Comparison of ENCODE assay signal across 16 mouse cellular contexts in the genomic region with DNA sequence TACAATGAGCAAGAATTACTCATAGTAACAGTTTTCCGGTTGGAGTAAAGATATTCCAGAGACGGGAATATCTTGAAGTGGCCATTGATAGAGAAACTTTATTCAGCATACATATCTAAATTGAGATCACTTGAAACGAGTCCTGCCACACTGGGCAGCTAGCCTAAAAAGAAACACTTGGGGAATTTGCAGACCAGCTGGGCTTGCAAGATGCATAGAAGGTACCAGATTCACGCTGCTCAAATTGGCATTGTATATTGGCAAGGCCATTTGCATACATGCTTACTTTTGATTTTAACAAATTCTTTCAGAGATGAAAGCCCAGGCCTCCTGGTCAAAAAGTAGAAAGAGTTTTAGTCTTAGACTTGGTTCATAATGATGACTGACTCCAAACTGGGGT.
DNase-seq lines count a peak whose midpoint lies in the region; ATAC-seq and TF ChIP-seq lines count a peak whose summit lies in the region.
"Had no signal": no experiment of that assay in that cellular context is flagged by ENCODE, and none has a peak within 500 bp of the region (broad histone marks: within the 10 kb centered on the region; RNA-seq: fewer than 3 reads in every experiment).

No protein-coding gene starts in this region.

- no peak overlapping the region for H3K4me2 ChIP-seq in forebrain, embryonic 13.5 days
- H3K4me2 ChIP-seq: hindbrain, embryonic 15.5 days; liver, embryonic 11.5 days; lung, embryonic 14.5 days; midbrain, embryonic 15.5 days had no signal

- H3K4me1 ChIP-seq in forebrain, embryonic 13.5 days: peaks cover 18% of the 10 kb centered on the region
- H3K4me1 ChIP-seq in forebrain, embryonic 10.5 days: peaks cover 7% of the 10 kb centered on the region; the same call in 1 of the 2 replicates
- peaks cover 29% of the 10 kb centered on the region for H3K4me1 ChIP-seq in embryonic facial prominence, embryonic 10.5 days

- H3K27me3 ChIP-seq in forebrain, embryonic 13.5 days: no peaks in the 10 kb centered on the region
- no peaks in the 10 kb centered on the region for H3K27me3 ChIP-seq in forebrain, embryonic 10.5 days (ENCODE audit: poor library complexity, severe bottlenecking)
- no peaks in the 10 kb centered on the region for H3K27me3 ChIP-seq in embryonic facial prominence, embryonic 10.5 days (replicated peaks; ENCODE audit: low read depth, poor library complexity, severe bottlenecking)
- H3K27me3 ChIP-seq: hindbrain, embryonic 15.5 days; midbrain, embryonic 15.5 days had no signal

- no peak for DNase-seq in forebrain, embryonic 10.5 days (ENCODE audit: extremely low spot score, low spot score)
- DNase-seq in layer of hippocampus, adult 9-11 months: peak; percentile 56
- DNase-seq in layer of hippocampus, postnatal 25 days (ENCODE audit: extremely low spot score in 1 of 2, low spot score in 1 of 2): no peak
- peak; percentile 76 for DNase-seq in brain, embryonic 14.5 days (ENCODE audit: low read depth)
- DNase-seq in right cerebral cortex, postnatal 25 days: peak; percentile 45
- no peak for DNase-seq in embryonic facial prominence, embryonic 10.5 days (ENCODE audit: low spot score)
- DNase-seq: adrenal gland, postnatal 14 days; heart, postnatal 14 days; kidney, adult 18-20 months; kidney, postnatal 14 days; lung, embryonic 14.5 days; thymus, adult 18-20 months had no signal

- H3K9me3 ChIP-seq in forebrain, embryonic 13.5 days (replicated peaks): no peaks in the 10 kb centered on the region
- no peaks in the 10 kb centered on the region for H3K9me3 ChIP-seq in forebrain, embryonic 10.5 days
- H3K9me3 ChIP-seq in embryonic facial prominence, embryonic 10.5 days: no peaks in the 10 kb centered on the region
- H3K9me3 ChIP-seq: hindbrain, embryonic 15.5 days; midbrain, embryonic 15.5 days had no signal

- ATAC-seq in forebrain, embryonic 13.5 days: peak; percentile 57; the same call in 1 of the 2 replicates
- ATAC-seq: midbrain, embryonic 15.5 days had no signal

- TF ChIP-seq CTCF in brain, embryonic 14.5 days (IDR thresholded peaks at IDR 0.05; ENCODE audit: borderline replicate concordance, extremely low read depth, insufficient read depth, insufficient read length): no peak

- peaks cover 8% of the 10 kb centered on the region for H3K36me3 ChIP-seq in forebrain, embryonic 13.5 days (ENCODE audit: poor library complexity, severe bottlenecking)
- H3K36me3 ChIP-seq in forebrain, embryonic 10.5 days (replicated peaks): peaks cover 9% of the 10 kb centered on the region
- H3K36me3 ChIP-seq in embryonic facial prominence, embryonic 10.5 days (replicated peaks): peaks cover 41% of the 10 kb centered on the region
- H3K36me3 ChIP-seq: midbrain, embryonic 15.5 days had no signal

- no peak for TF ChIP-seq POLR2A in brain, embryonic 14.5 days (IDR thresholded peaks at IDR 0.05; ENCODE audit: borderline replicate concordance, extremely low read depth, insufficient read depth, insufficient read length, poor library complexity, severe bottlenecking)

- no peak overlapping the region for H3K4me3 ChIP-seq in forebrain, embryonic 13.5 days
- H3K4me3 ChIP-seq in forebrain, embryonic 10.5 days: no peak overlapping the region
- no peak overlapping the region for H3K4me3 ChIP-seq in embryonic facial prominence, embryonic 10.5 days
- H3K4me3 ChIP-seq: hindbrain, embryonic 15.5 days; midbrain, embryonic 15.5 days had no signal

- no peak overlapping the region for H3K27ac ChIP-seq in forebrain, embryonic 13.5 days
- no peak overlapping the region for H3K27ac ChIP-seq in forebrain, embryonic 10.5 days
- no peak overlapping the region for H3K27ac ChIP-seq in embryonic facial prominence, embryonic 10.5 days (replicated peaks)
- H3K27ac ChIP-seq: hindbrain, embryonic 15.5 days; midbrain, embryonic 15.5 days had no signal

- 69% methylated on average over 4 of the region's 4 CpGs for WGBS in forebrain, embryonic 13.5 days
- WGBS in forebrain, embryonic 10.5 days: 88% methylated on average over 4 of the region's 4 CpGs
- 92% methylated on average over 4 of the region's 4 CpGs for WGBS in embryonic facial prominence, embryonic 10.5 days

- no peak overlapping the region for H3K9ac ChIP-seq in forebrain, embryonic 13.5 days
- H3K9ac ChIP-seq: hindbrain, embryonic 15.5 days; lung, embryonic 14.5 days; midbrain, embryonic 15.5 days had no signal

Comparison
In these comparisons a context has a peak if more than half of its experiments do, and no peak if none do; other contexts are left out.
1. DNase-seq: peak in layer of hippocampus, adult 9-11 months (single experiment), brain, embryonic 14.5 days (single experiment) and right cerebral cortex, postnatal 25 days (single experiment); none in forebrain, embryonic 10.5 days (single experiment), layer of hippocampus, postnatal 25 days (0 of 2) and embryonic facial prominence, embryonic 10.5 days (single experiment).